Mouse (Mus musculus): Measurements from ENCODE around the gene Tgfb2.

Gene Tgfb2

GRCm38 (mm10) chr1:186705915-186706248 is at the start of gene Tgfb2:
Gene Tgfb2, minus strand, starts transcription at chr1:186705989.
- no peak for DNase-seq (ENCODE audit: low read depth, low spot score)

- no peak for DNase-seq (ENCODE audit: low read depth, low spot score)
Measured at GRCm38 (mm10) chr1:186749675-186750283, 44.0 kb upstream of the Tgfb2 start.

GRCm38 (mm10) chr1:186748724-186749653 is 43.2 kb upstream of the Tgfb2 start, which contains the start of gene Rrp15:
Gene Rrp15, minus strand, starts transcription at chr1:186749358.
- DNase-seq (ENCODE audit: low read depth, low spot score), result peak; percentile 79

- DNase-seq (ENCODE audit: low read depth, low spot score), result no peak
Measured at GRCm38 (mm10) chr1:186739828-186740227, 34.0 kb upstream of the Tgfb2 start.

GRCm38 (mm10) chr1:186735537-186735936 is 29.7 kb upstream of the Tgfb2 start:
- no peak for DNase-seq (ENCODE audit: low read depth, low spot score)

- DNase-seq (ENCODE audit: low read depth, low spot score), result no peak
Measured at GRCm38 (mm10) chr1:186733052-186733451, 27.3 kb upstream of the Tgfb2 start.

- DNase-seq (ENCODE audit: low read depth, low spot score), result no peak
Measured at GRCm38 (mm10) chr1:186728778-186729177, 23.0 kb upstream of the Tgfb2 start.

DNA sequence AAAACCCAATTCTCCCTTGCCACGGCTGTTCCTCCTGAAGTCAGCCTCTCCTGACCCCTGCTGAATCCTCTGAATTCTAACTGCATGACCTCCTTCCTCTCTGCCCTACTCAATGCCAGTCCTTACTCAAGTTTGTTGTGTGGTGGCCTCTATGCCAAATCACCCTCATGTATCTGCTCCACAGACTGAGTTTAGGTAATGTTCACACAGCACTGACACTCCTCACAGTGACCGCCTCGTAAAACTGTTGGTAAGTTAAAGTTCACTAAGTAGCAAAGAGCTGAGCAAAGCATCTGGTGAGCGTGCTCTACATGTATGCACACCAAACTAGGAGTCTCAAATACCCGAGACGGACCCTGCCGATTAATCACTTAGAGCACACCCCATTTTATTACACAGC is 20.3 kb upstream of the Tgfb2 start:
- DNase-seq (ENCODE audit: low read depth, low spot score), result no peak

- no peak for DNase-seq (ENCODE audit: low read depth, low spot score)
Measured at GRCm38 (mm10) chr1:186722299-186722698, 16.5 kb upstream of the Tgfb2 start.

DNA sequence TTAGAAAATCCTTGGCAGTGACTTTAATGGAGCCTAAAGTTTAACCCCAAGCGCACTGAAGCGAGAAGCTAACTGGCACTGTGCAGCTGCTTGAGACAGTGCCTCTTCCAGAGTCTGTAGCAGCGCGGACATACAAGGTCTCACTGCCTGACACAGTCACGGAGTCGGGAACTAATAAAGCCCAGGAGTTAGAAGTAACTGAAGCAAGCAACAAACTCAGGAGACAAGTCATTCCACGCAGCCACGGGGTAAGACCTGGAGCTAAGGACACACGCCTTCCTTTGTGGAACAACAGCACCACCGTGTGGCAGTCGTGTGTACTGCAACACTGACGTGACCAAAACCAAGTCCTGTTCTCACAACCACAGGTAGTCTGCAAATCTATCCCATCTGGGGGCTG is 16.1 kb upstream of the Tgfb2 start:
- no peak for DNase-seq (ENCODE audit: low read depth, low spot score)

- DNase-seq (ENCODE audit: low read depth, low spot score), result no peak
Measured at GRCm38 (mm10) chr1:186721166-186721565, 15.4 kb upstream of the Tgfb2 start.

GRCm38 (mm10) chr1:186719708-186720107 is 13.9 kb upstream of the Tgfb2 start:
- no peak for DNase-seq (ENCODE audit: low read depth, low spot score)

DNA sequence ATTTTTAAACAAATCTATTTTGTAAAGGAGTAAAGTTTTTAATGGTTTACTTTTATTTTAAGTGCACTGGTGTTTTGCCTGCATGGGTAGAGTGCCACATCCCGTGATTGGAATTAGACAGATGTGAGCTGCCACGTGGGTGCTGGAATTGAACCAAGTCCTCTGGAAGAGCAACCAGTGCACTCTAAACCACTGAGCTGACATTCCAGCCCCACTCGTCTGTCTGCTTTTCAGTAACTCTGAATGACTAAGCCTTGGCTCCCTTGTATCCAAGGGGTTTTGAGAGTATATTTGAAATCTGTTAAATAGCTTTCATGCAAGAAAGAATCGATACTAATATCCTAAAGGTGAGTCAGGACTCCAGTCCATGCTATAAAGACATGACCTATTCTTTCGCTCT is 13.1 kb upstream of the Tgfb2 start:
- no peak for DNase-seq (ENCODE audit: low read depth, low spot score)

GRCm38 (mm10) chr1:186714980-186715896 is 9.4 kb upstream of the Tgfb2 start:
- no peak for DNase-seq (ENCODE audit: low read depth, low spot score)

DNA sequence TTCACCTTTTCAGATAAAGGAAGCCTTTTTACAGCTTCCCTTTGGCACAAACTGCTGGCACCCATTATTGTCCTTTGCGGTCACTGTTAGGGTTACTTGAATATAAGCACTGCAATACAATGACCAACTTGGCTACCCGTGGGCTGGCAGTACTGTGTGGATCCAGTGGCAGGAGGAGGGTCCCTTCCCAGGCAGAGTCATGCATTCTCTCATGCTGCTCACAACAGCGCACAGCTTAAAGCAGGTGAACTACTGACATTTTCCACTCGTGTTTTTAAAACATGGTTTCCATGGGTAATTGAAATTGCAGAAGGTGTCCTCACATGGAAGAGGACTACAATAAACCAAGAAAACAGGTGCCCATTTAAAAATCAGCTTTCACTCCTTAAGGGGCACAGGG is 8.4 kb upstream of the Tgfb2 start:
- DNase-seq (ENCODE audit: low read depth, low spot score), result no peak

- DNase-seq (ENCODE audit: low read depth, low spot score), result no peak
Measured at GRCm38 (mm10) chr1:186712802-186713471, 7.1 kb upstream of the Tgfb2 start.

DNA sequence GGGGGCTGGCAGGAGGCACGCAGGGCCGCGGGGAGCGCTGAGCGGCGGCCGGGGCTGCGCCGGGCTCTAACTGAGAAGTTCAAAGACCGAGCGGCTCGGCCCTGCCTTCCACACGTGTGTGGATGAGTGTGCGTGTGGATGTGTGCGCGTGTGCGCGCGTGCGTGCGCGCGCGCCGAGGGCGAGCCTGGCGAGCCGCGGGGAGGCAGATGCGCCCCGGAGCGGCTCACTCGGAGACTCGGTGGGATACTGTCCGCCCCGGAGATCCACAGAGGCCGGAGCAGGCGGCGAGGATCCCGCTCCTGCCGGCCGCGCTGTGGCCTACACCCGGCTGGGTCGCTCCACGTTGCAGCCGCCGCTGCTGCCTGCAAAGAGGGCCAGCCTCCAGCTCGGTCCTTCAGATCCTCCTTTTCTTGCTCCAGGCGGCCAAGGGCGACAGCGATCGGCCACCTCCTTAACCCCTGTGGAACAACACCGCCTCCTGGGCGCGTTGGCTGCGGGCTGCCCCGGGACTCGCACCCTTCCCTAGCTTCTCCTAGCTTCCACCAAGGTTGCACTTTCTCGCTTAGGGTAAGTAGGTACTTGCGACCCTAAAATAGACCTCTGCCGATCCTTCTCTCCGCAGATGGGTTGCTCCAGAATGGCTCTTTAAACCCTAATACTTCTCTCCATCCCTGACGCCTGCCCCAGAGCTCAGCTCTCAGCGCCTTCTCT is 430 bp downstream of the Tgfb2 start:
- DNase-seq (ENCODE audit: low read depth, low spot score), result no peak

GRCm38 (mm10) chr1:186703980-186704701 is 1.6 kb downstream of the Tgfb2 start:
- DNase-seq (ENCODE audit: low read depth, low spot score), result no peak

GRCm38 (mm10) chr1:186703256-186703979 is 2.4 kb downstream of the Tgfb2 start:
- DNase-seq (ENCODE audit: low read depth, low spot score), result no peak

All from WW6 (cell line).